9 mouse cellular contexts compared by ENCODE assay signal in genomic region chr1:129491136-129491535, GRCm38 (mm10).
DNase-seq lines count a peak whose midpoint lies in the region.
"Had no signal": no experiment of that assay in that cellular context is flagged by ENCODE, and none has a peak within 500 bp of the region (broad histone marks: within the 10 kb centered on the region; RNA-seq: fewer than 3 reads in every experiment).

No protein-coding gene starts in this region.

- DNase-seq in cerebellum, postnatal 14 days: peak; percentile 5 to 7
- DNase-seq in cerebellum, postnatal 4 days (ENCODE audit: low spot score in 2 of 2): no peak
- peak; percentile 0 for DNase-seq in left cerebral cortex, postnatal 4 days
- no peak for DNase-seq in left cerebral cortex, postnatal 10 days (ENCODE audit: extremely low spot score in 1 of 2, low spot score in 2 of 2)
- DNase-seq in ES-CJ7 (ENCODE audit: low read depth, low spot score): peak; percentile 21
- peak; percentile 7 for DNase-seq in forelimb bud, embryonic 11.5 days (ENCODE audit: low read depth, low spot score)
- DNase-seq in adipocyte (ENCODE audit: low spot score): no peak
- DNase-seq in retina, postnatal 1 day: no peak
- DNase-seq: gastrocnemius, postnatal 10 days had no signal

- intact Hi-C loops in left cerebral cortex, postnatal 4 days (cut with DNase I): no loop called here
- intact Hi-C loops in left cerebral cortex, postnatal 10 days (cut with DNase I): no loop called here

Comparison
In these comparisons a context has a peak if more than half of its experiments do, and no peak if none do; other contexts are left out.
1. DNase-seq: peak in cerebellum, postnatal 14 days (2 of 2), left cerebral cortex, postnatal 4 days (single experiment), ES-CJ7 (single experiment) and forelimb bud, embryonic 11.5 days (single experiment); none in cerebellum, postnatal 4 days (0 of 2), left cerebral cortex, postnatal 10 days (0 of 2), adipocyte (single experiment) and retina, postnatal 1 day (single experiment).